Mouse (Mus musculus): ENCODE measurements around the gene Ttc7b. TPM values are rescaled to one million over a fixed set of nuclear protein-coding genes. Genes with fewer than 3 reads are reported as not detected.
A peak's percentile ranks its signal among the peaks of the same experiment; 100 is the strongest.

Ttc7b gene
- polyA plus RNA-seq, 1 experiment from 2014 or later: 8.5 TPM

GRCm38 (mm10) chr12:100516161-100516838 is 4.3 kb downstream of the Ttc7b start:
- H3K27me3 ChIP-seq (ENCODE audit: control insufficient read depth, insufficient read depth, low read length): no peaks in the 10 kb centered on the region
- no peak overlapping the region for H3K4me3 ChIP-seq (replicated peaks; ENCODE audit: low read depth, low read length)
- H3K36me3 ChIP-seq (ENCODE audit: control insufficient read depth, insufficient read depth, low read length): peaks cover 6% of the 10 kb centered on the region; the same call in 1 of the 2 replicates
- H3K4me1 ChIP-seq (ENCODE audit: control insufficient read depth, insufficient read depth, low read length): peaks cover 16% of the 10 kb centered on the region
- 91% methylated on average over 1 of the region's 1 CpGs for WGBS
- H3K9ac ChIP-seq (replicated peaks; ENCODE audit: low read length): no peak overlapping the region
- no peak overlapping the region for H3K4me2 ChIP-seq (ENCODE audit: low read length)
- DNase-seq (peak; percentile 36), ATAC-seq (ENCODE audit: low FRiP score, low TSS enrichment) (no peak)
- no peak overlapping the region for H3K27ac ChIP-seq (replicated peaks; ENCODE audit: low read depth, low read length)
- no peaks in the 10 kb centered on the region for H3K9me3 ChIP-seq (ENCODE audit: control insufficient read depth, low read length)

GRCm38 (mm10) chr12:100515493-100515892 is 5.1 kb downstream of the Ttc7b start:
- Histone ChIP-seq H3K9me3 (ENCODE audit: control insufficient read depth, low read length) (no peaks in the 10 kb centered on the region), H3K4me3 (replicated peaks; ENCODE audit: low read depth, low read length) (no peak overlapping the region), H3K4me1 (ENCODE audit: control insufficient read depth, insufficient read depth, low read length) (peaks cover 16% of the 10 kb centered on the region), H3K4me2 (ENCODE audit: low read length) (no peak overlapping the region), H3K27ac (replicated peaks; ENCODE audit: low read depth, low read length) (no peak overlapping the region), H3K27me3 (ENCODE audit: control insufficient read depth, insufficient read depth, low read length) (no peaks in the 10 kb centered on the region), H3K36me3 (ENCODE audit: control insufficient read depth, insufficient read depth, low read length) (peaks cover 6% of the 10 kb centered on the region; the same call in 1 of the 2 replicates), H3K9ac (replicated peaks; ENCODE audit: low read length) (no peak overlapping the region)
- ATAC-seq (ENCODE audit: low FRiP score, low TSS enrichment) (no peak), DNase-seq (no peak)
- WGBS: 92% methylated on average over 4 of the region's 4 CpGs

GRCm38 (mm10) chr12:100514611-100515010 is 6.0 kb downstream of the Ttc7b start:
- no peak overlapping the region for H3K4me2 ChIP-seq (ENCODE audit: low read length)
- 95% methylated on average over 1 of the region's 1 CpGs for WGBS
- no peak overlapping the region for H3K27ac ChIP-seq (replicated peaks; ENCODE audit: low read depth, low read length)
- peaks cover 6% of the 10 kb centered on the region; the same call in 1 of the 2 replicates for H3K36me3 ChIP-seq (ENCODE audit: control insufficient read depth, insufficient read depth, low read length)
- no peaks in the 10 kb centered on the region for H3K27me3 ChIP-seq (ENCODE audit: control insufficient read depth, insufficient read depth, low read length)
- no peak overlapping the region for H3K9ac ChIP-seq (replicated peaks; ENCODE audit: low read length)
- H3K9me3 ChIP-seq (ENCODE audit: control insufficient read depth, low read length): no peaks in the 10 kb centered on the region
- DNase-seq (no peak), ATAC-seq (ENCODE audit: low FRiP score, low TSS enrichment) (no peak)
- no peak overlapping the region for H3K4me3 ChIP-seq (replicated peaks; ENCODE audit: low read depth, low read length)
- H3K4me1 ChIP-seq (ENCODE audit: control insufficient read depth, insufficient read depth, low read length): peaks cover 13% of the 10 kb centered on the region

GRCm38 (mm10) chr12:100513131-100513530 is 7.5 kb downstream of the Ttc7b start:
- no peaks in the 10 kb centered on the region for H3K27me3 ChIP-seq (ENCODE audit: control insufficient read depth, insufficient read depth, low read length)
- no peak overlapping the region for H3K4me3 ChIP-seq (replicated peaks; ENCODE audit: low read depth, low read length)
- 95% methylated on average over 5 of the region's 5 CpGs for WGBS
- H3K9ac ChIP-seq (replicated peaks; ENCODE audit: low read length): no peak overlapping the region
- peaks cover 6% of the 10 kb centered on the region; the same call in 1 of the 2 replicates for H3K36me3 ChIP-seq (ENCODE audit: control insufficient read depth, insufficient read depth, low read length)
- H3K27ac ChIP-seq (replicated peaks; ENCODE audit: low read depth, low read length): no peak overlapping the region
- ATAC-seq (ENCODE audit: low FRiP score, low TSS enrichment) (no peak), DNase-seq (no peak)
- H3K9me3 ChIP-seq (ENCODE audit: control insufficient read depth, low read length): no peaks in the 10 kb centered on the region
- no peak overlapping the region for H3K4me2 ChIP-seq (ENCODE audit: low read length)
- H3K4me1 ChIP-seq (ENCODE audit: control insufficient read depth, insufficient read depth, low read length): no peaks in the 10 kb centered on the region

- DNase-seq (no peak), ATAC-seq (ENCODE audit: low FRiP score, low TSS enrichment) (no peak)
- Histone ChIP-seq H3K36me3 (ENCODE audit: control insufficient read depth, insufficient read depth, low read length) (peaks cover 6% of the 10 kb centered on the region; the same call in 1 of the 2 replicates), H3K4me2 (ENCODE audit: low read length) (no peak overlapping the region), H3K4me1 (ENCODE audit: control insufficient read depth, insufficient read depth, low read length) (no peaks in the 10 kb centered on the region), H3K9ac (replicated peaks; ENCODE audit: low read length) (no peak overlapping the region), H3K27ac (replicated peaks; ENCODE audit: low read depth, low read length) (no peak overlapping the region), H3K9me3 (ENCODE audit: control insufficient read depth, low read length) (no peaks in the 10 kb centered on the region), H3K4me3 (replicated peaks; ENCODE audit: low read depth, low read length) (no peak overlapping the region), H3K27me3 (ENCODE audit: control insufficient read depth, insufficient read depth, low read length) (no peaks in the 10 kb centered on the region)
- WGBS: 89% methylated on average over 9 of the region's 9 CpGs
Observed at GRCm38 (mm10) chr12:100512641-100513040, 8.0 kb downstream of the Ttc7b start.

GRCm38 (mm10) chr12:100509615-100510282 is 10.9 kb downstream of the Ttc7b start:
- Histone ChIP-seq H3K4me1 (ENCODE audit: control insufficient read depth, insufficient read depth, low read length) (no peaks in the 10 kb centered on the region), H3K4me2 (ENCODE audit: low read length) (no peak overlapping the region), H3K27me3 (ENCODE audit: control insufficient read depth, insufficient read depth, low read length) (no peaks in the 10 kb centered on the region), H3K27ac (replicated peaks; ENCODE audit: low read depth, low read length) (no peak overlapping the region), H3K9ac (replicated peaks; ENCODE audit: low read length) (no peak overlapping the region), H3K36me3 (ENCODE audit: control insufficient read depth, insufficient read depth, low read length) (peaks cover 6% of the 10 kb centered on the region; the same call in 1 of the 2 replicates), H3K4me3 (replicated peaks; ENCODE audit: low read depth, low read length) (no peak overlapping the region), H3K9me3 (ENCODE audit: control insufficient read depth, low read length) (no peaks in the 10 kb centered on the region)
- DNase-seq (no peak), ATAC-seq (ENCODE audit: low FRiP score, low TSS enrichment) (no peak)
- WGBS: 89% methylated on average over 9 of the region's 9 CpGs

- DNase-seq: no peak
- H3K27me3 ChIP-seq (ENCODE audit: control insufficient read depth, insufficient read depth, low read length): no peaks in the 10 kb centered on the region
- H3K4me1 ChIP-seq (ENCODE audit: control insufficient read depth, insufficient read depth, low read length): no peaks in the 10 kb centered on the region
- H3K9me3 ChIP-seq (ENCODE audit: control insufficient read depth, low read length): no peaks in the 10 kb centered on the region
- WGBS: 91% methylated on average over 5 of the region's 5 CpGs
- H3K27ac ChIP-seq (replicated peaks; ENCODE audit: low read depth, low read length): no peak overlapping the region
- no peak overlapping the region for H3K4me3 ChIP-seq (replicated peaks; ENCODE audit: low read depth, low read length)
- peaks cover 6% of the 10 kb centered on the region; the same call in 1 of the 2 replicates for H3K36me3 ChIP-seq (ENCODE audit: control insufficient read depth, insufficient read depth, low read length)
- H3K4me2 ChIP-seq (ENCODE audit: low read length): no peak overlapping the region
- no peak overlapping the region for H3K9ac ChIP-seq (replicated peaks; ENCODE audit: low read length)
- no peak for ATAC-seq (ENCODE audit: low FRiP score, low TSS enrichment)
Observed at GRCm38 (mm10) chr12:100508668-100509067, 12.0 kb downstream of the Ttc7b start.

- Histone ChIP-seq H3K4me1 (ENCODE audit: control insufficient read depth, insufficient read depth, low read length) (no peaks in the 10 kb centered on the region), H3K27me3 (ENCODE audit: control insufficient read depth, insufficient read depth, low read length) (no peaks in the 10 kb centered on the region), H3K9me3 (ENCODE audit: control insufficient read depth, low read length) (no peaks in the 10 kb centered on the region), H3K9ac (replicated peaks; ENCODE audit: low read length) (no peak overlapping the region), H3K27ac (replicated peaks; ENCODE audit: low read depth, low read length) (no peak overlapping the region), H3K4me2 (ENCODE audit: low read length) (no peak overlapping the region), H3K4me3 (replicated peaks; ENCODE audit: low read depth, low read length) (no peak overlapping the region), H3K36me3 (ENCODE audit: control insufficient read depth, insufficient read depth, low read length) (no peaks in the 10 kb centered on the region)
- ATAC-seq (ENCODE audit: low FRiP score, low TSS enrichment) (no peak), DNase-seq (no peak)
- WGBS: 98% methylated on average over 1 of the region's 1 CpGs
Observed at GRCm38 (mm10) chr12:100505484-100505883, 15.1 kb downstream of the Ttc7b start.

- WGBS: 84% methylated on average over 2 of the region's 2 CpGs
- H3K27ac ChIP-seq (replicated peaks; ENCODE audit: low read depth, low read length): no peak overlapping the region
- H3K4me2 ChIP-seq (ENCODE audit: low read length): no peak overlapping the region
- DNase-seq (no peak), ATAC-seq (ENCODE audit: low FRiP score, low TSS enrichment) (no peak)
- no peaks in the 10 kb centered on the region for H3K27me3 ChIP-seq (ENCODE audit: control insufficient read depth, insufficient read depth, low read length)
- no peaks in the 10 kb centered on the region for H3K9me3 ChIP-seq (ENCODE audit: control insufficient read depth, low read length)
- peaks cover 2% of the 10 kb centered on the region for H3K36me3 ChIP-seq (ENCODE audit: control insufficient read depth, insufficient read depth, low read length)
- H3K4me3 ChIP-seq (replicated peaks; ENCODE audit: low read depth, low read length): no peak overlapping the region
- no peak overlapping the region for H3K9ac ChIP-seq (replicated peaks; ENCODE audit: low read length)
- H3K4me1 ChIP-seq (ENCODE audit: control insufficient read depth, insufficient read depth, low read length): no peaks in the 10 kb centered on the region
Observed at GRCm38 (mm10) chr12:100504585-100504984, 16.0 kb downstream of the Ttc7b start.

Measured in midbrain, embryonic 14.5 days (tissue).